Mouse (Mus musculus) olfactory bulb, adult 2 months (tissue): Measurements from ENCODE around the gene Ptger1.

Source experiments
- CTCF ChIP-seq: fragments of 200-500 bp; IDR thresholded peaks from 2 replicates; pipeline ENCODE4 v1.5.1; 2012; ENCODE audit warnings: low read depth, mild to moderate bottlenecking, low read length, moderate library complexity; ENCODE audit not compliant: insufficient read depth
- POLR2A ChIP-seq: fragments of 200-500 bp; IDR thresholded peaks from 2 replicates; pipeline ENCODE4 v1.6.1; 2012; ENCODE audit warnings: mild to moderate bottlenecking, low read depth, low read length, moderate library complexity; ENCODE audit not compliant: insufficient read depth

DNA sequence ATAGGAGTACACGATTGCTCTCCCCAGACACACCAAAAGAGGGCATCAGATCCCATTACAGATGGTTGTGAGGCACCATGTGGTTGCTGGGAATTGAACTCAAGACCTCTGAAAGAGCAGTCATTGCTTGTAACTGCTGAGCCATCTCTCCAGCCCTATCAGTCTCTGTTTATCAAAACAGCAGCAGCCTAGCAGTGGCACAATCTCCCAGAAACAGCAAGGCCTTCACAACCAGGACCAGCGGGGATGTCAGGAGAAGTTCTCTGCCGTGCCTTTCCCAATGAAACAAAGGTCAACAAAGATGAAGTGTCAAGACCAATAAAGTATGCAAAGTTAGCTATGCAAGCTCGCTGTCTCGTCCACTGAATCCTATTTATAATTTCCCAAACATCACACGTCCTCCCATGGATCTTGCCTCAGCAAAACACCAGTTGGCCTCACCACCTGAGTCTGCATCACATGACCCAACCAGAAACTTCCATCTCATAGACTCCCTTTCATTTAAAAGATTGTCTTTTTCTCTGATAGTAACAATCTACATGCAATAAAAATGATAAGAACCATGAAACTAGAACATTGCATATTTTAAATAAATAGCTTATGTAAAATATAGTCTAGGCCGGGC, 34.3 kb upstream of the Ptger1 start:
- no peak for TF ChIP-seq CTCF
- TF ChIP-seq POLR2A, result no peak
